Mouse (Mus musculus) stomach, postnatal 0 days (tissue): ENCODE results near the gene Cst13.

ENCODE experiments used
- CTCF ChIP-seq: IDR thresholded peaks from 2 replicates; pipeline ENCODE4 v1.5.1; 2016; ENCODE audit warnings: antibody characterized with exemption, low read depth, mild to moderate bottlenecking, moderate library complexity
- EP300 ChIP-seq: optimal IDR thresholded peaks from 2 replicates; pipeline ENCODE3; 2016; ENCODE audit warnings: antibody characterized with exemption

DNA sequence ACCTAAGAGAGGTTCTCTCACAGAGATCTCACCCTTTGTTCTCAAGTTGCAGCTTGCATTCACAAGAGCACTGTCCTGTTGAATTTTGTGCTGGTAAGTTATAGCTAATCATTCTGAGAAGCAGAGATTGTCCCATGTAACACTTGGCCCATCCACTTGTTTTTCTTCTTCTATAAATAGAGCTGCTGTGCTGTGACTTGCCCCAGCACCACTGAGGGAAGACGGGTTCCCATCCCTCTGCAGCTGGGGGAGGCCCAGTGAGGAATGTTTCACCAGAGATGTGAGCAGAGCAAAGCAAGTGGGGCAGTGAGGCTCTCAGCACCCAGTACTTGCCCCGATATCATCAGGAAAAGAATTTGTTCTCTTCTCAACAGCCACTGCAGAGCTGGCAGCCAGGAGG lies 45.1 kb downstream of the Cst13 start, which contains the start of gene 9230104L09Rik:
- no peak for TF ChIP-seq CTCF
- no peak for TF ChIP-seq EP300
